Mouse (Mus musculus) stomach, postnatal 0 days (tissue): ENCODE measurements around the gene Sqstm1. TPM values are rescaled to one million over a fixed set of nuclear protein-coding genes. Genes with fewer than 3 reads are reported as not detected.

Experiments
- ATAC-seq: fragments of 200-750 bp; cut with Nextera tagmentation; 2 replicates; pipeline ENCODE4 v1.8.0; 2017; ENCODE audit not compliant: low FRiP score, low TSS enrichment
- DNase-seq: peaks from one replicate; pipeline ENCODE4 v3.0.0-alpha.2; 2016; ENCODE audit warnings: low spot score
- H3K27ac ChIP-seq: fragments of 300-500 bp; sonication (generic); replicated peaks from 2 replicates; pipeline ENCODE4 v1.5.1; 2014; ENCODE audit warnings: mild to moderate bottlenecking, control low read depth
- H3K27me3 ChIP-seq: fragments of 300-500 bp; sonication (generic); 2 replicates; pipeline ENCODE4 v1.6.1; 2014; ENCODE audit warnings: low read length; ENCODE audit not compliant: control insufficient read depth, insufficient read depth
- H3K36me3 ChIP-seq: fragments of 300-500 bp; sonication (generic); 2 replicates; pipeline ENCODE4 v1.6.1; 2014; ENCODE audit warnings: low read length, mixed read lengths; ENCODE audit not compliant: control insufficient read depth, insufficient read depth
- H3K4me1 ChIP-seq: fragments of 300-500 bp; sonication (generic); replicated peaks from 2 replicates; pipeline ENCODE4 v1.6.1; 2014; ENCODE audit warnings: antibody characterized with exemption; ENCODE audit not compliant: control insufficient read depth, insufficient read depth
- H3K4me2 ChIP-seq: fragments of 300-500 bp; sonication (generic); replicated peaks from 2 replicates; pipeline ENCODE4 v1.6.1; 2014; ENCODE audit warnings: low read depth, mild to moderate bottlenecking, control low read depth, moderate library complexity
- H3K4me3 ChIP-seq: fragments of 300-500 bp; sonication (generic); 2 replicates; pipeline ENCODE4 v1.5.1; 2014; ENCODE audit warnings: low read depth, low read length, control low read depth
- H3K9ac ChIP-seq: fragments of 300-500 bp; sonication (generic); 2 replicates; pipeline ENCODE4 v1.6.1; 2014; ENCODE audit warnings: mild to moderate bottlenecking, low read length, control low read depth, mixed read lengths
- H3K9me3 ChIP-seq: fragments of 300-500 bp; sonication (generic); 2 replicates; pipeline ENCODE4 v1.6.1; 2016; ENCODE audit warnings: low read length; ENCODE audit not compliant: control insufficient read depth
- CTCF ChIP-seq: IDR thresholded peaks from 2 replicates; pipeline ENCODE4 v1.5.1; 2016; ENCODE audit warnings: antibody characterized with exemption, low read depth, mild to moderate bottlenecking, moderate library complexity
- EP300 ChIP-seq: optimal IDR thresholded peaks from 2 replicates; pipeline ENCODE3; 2016; ENCODE audit warnings: antibody characterized with exemption
- WGBS: fragments of 180-500 bp; shearing (Covaris S2); extraction: QIAGEN DNeasy Blood & Tissue Kit; methylation state at CpG from one replicate; pipeline ENCODE4 v1.1.7; 2014; 5-methylcytosine and 5-hydroxymethylcytosine counted together
- polyA plus RNA-seq: library from polyadenylated mRNA; unstranded; fragments of >200 nt; fragmentation: Nextera tagmentation; extraction: Ambion mirVana; gene quantifications from 2 replicates; pipeline ENCODE4 v1.2.1, GENCODE M21; 2015

Sqstm1 gene
- polyA plus RNA-seq, 1 experiment from 2014 or later: 211 TPM

DNA sequence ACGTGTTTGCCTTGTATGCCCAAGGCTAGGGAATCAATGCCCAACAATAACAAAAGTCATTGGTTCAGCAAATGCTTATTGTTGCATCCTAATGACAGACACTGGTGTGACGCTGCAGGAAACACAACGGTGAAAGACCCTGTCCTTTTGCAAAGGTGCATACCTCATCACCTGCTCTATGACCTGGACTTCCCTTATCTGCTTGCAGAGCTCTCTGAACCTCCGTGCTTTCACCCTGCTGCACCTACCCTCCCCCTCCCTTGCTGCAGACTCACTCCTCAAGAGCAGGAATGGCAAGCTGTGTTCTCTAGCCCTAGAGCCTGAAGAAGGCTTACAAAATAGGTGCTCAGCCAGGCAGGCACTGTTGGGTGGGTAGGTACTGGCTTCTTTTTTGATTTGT is 15.8 kb downstream of the Sqstm1 start:
- Histone ChIP-seq H3K4me1 (no peaks in the 10 kb centered on the region), H3K9ac (no peak overlapping the region), H3K4me2 (no peak overlapping the region), H3K4me3 (no peak overlapping the region), H3K36me3 (peaks cover 5% of the 10 kb centered on the region), H3K27ac (no peak overlapping the region), H3K9me3 (no peaks in the 10 kb centered on the region), H3K27me3 (no peaks in the 10 kb centered on the region)
- TF ChIP-seq EP300: no peak
- TF ChIP-seq CTCF: no peak
- DNase-seq: peak; percentile 23
- ATAC-seq: no peak
- WGBS: 65% methylated on average over 4 of the region's 4 CpGs

DNA sequence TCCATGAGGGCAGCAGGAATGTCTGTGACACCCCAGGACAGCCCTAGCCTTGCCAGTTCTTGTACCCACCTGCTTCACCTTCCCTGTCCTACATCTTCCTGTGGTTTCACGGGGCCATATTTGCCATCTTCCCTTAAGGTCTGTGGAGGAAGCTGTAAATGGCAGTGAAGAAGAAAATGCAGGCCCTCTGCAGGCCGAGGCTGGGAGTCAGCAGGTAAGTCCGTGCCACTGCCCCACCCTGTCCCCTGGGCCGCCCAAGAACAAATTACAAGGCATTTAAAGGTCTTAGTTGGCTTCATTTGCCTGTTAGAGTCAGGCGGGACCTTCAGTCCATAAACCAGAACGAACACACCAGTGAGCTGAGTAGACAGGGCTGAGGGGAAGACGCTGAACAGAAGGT is 16.6 kb downstream of the Sqstm1 start:
- Histone ChIP-seq H3K4me1 (no peaks in the 10 kb centered on the region), H3K4me2 (no peak overlapping the region), H3K36me3 (no peaks in the 10 kb centered on the region), H3K9ac (no peak overlapping the region), H3K4me3 (no peak overlapping the region), H3K27ac (no peak overlapping the region), H3K27me3 (no peaks in the 10 kb centered on the region), H3K9me3 (no peaks in the 10 kb centered on the region)
- DNase-seq: peak; percentile 51
- TF ChIP-seq EP300 (no peak), CTCF (peak; percentile 39)
- WGBS: 63% methylated on average over 7 of the region's 7 CpGs
- no peak for ATAC-seq

- no peaks in the 10 kb centered on the region for H3K9me3 ChIP-seq
- no peak overlapping the region for H3K27ac ChIP-seq
- no peak for TF ChIP-seq CTCF
- no peak for TF ChIP-seq EP300
- 75% methylated on average over 3 of the region's 3 CpGs for WGBS
- DNase-seq (no peak), ATAC-seq (no peak)
- no peak overlapping the region for H3K4me3 ChIP-seq
- no peak overlapping the region for H3K4me2 ChIP-seq
- no peaks in the 10 kb centered on the region for H3K27me3 ChIP-seq
- H3K4me1 ChIP-seq: no peaks in the 10 kb centered on the region
- no peaks in the 10 kb centered on the region for H3K36me3 ChIP-seq
- no peak overlapping the region for H3K9ac ChIP-seq
Measured at GRCm38 (mm10) chr11:50192278-50192677, 18.3 kb downstream of the Sqstm1 start.

- Histone ChIP-seq H3K36me3 (no peaks in the 10 kb centered on the region), H3K4me1 (no peaks in the 10 kb centered on the region), H3K27me3 (no peaks in the 10 kb centered on the region), H3K4me2 (no peak overlapping the region), H3K4me3 (no peak overlapping the region), H3K9ac (no peak overlapping the region), H3K27ac (no peak overlapping the region), H3K9me3 (no peaks in the 10 kb centered on the region)
- TF ChIP-seq EP300 (no peak), CTCF (no peak)
- ATAC-seq (no peak), DNase-seq (no peak)
- 69% methylated on average over 4 of the region's 4 CpGs for WGBS
Measured at GRCm38 (mm10) chr11:50190362-50190761, 20.3 kb downstream of the Sqstm1 start.

- Histone ChIP-seq H3K27ac (no peak overlapping the region), H3K4me2 (no peak overlapping the region), H3K4me3 (no peak overlapping the region), H3K9ac (no peak overlapping the region), H3K36me3 (no peaks in the 10 kb centered on the region), H3K27me3 (no peaks in the 10 kb centered on the region), H3K4me1 (no peaks in the 10 kb centered on the region), H3K9me3 (no peaks in the 10 kb centered on the region)
- TF ChIP-seq EP300: no peak
- TF ChIP-seq CTCF: no peak
- WGBS: 54% methylated on average over 7 of the region's 7 CpGs
- ATAC-seq (no peak; the same call in 1 of the 2 replicates), DNase-seq (no peak)
Measured at GRCm38 (mm10) chr11:50188682-50189081, 21.9 kb downstream of the Sqstm1 start.

GRCm38 (mm10) chr11:50184788-50185187 is 25.8 kb downstream of the Sqstm1 start:
- Histone ChIP-seq H3K4me3 (no peak overlapping the region), H3K27ac (no peak overlapping the region), H3K4me2 (no peak overlapping the region), H3K27me3 (no peaks in the 10 kb centered on the region), H3K36me3 (no peaks in the 10 kb centered on the region), H3K4me1 (no peaks in the 10 kb centered on the region), H3K9me3 (no peaks in the 10 kb centered on the region), H3K9ac (no peak overlapping the region)
- DNase-seq (no peak), ATAC-seq (0 out of 2 replicates have a peak, but pooled peaks have one; percentile 50)
- 70% methylated on average over 3 of the region's 3 CpGs for WGBS
- TF ChIP-seq EP300 (no peak), CTCF (no peak)

GRCm38 (mm10) chr11:50182702-50183101 is 27.9 kb downstream of the Sqstm1 start:
- H3K9me3 ChIP-seq: no peaks in the 10 kb centered on the region
- no peak overlapping the region for H3K4me3 ChIP-seq
- no peaks in the 10 kb centered on the region for H3K4me1 ChIP-seq
- ATAC-seq (no peak), DNase-seq (no peak)
- no peak overlapping the region for H3K9ac ChIP-seq
- no peak overlapping the region for H3K4me2 ChIP-seq
- TF ChIP-seq CTCF (no peak), EP300 (no peak)
- no peak overlapping the region for H3K27ac ChIP-seq
- no peaks in the 10 kb centered on the region for H3K27me3 ChIP-seq
- 79% methylated on average over 4 of the region's 4 CpGs for WGBS
- no peaks in the 10 kb centered on the region for H3K36me3 ChIP-seq
